Mouse (Mus musculus): Measurements from ENCODE around the gene Nucks1. TPM values are rescaled to one million over a fixed set of nuclear protein-coding genes. Genes with fewer than 3 reads are reported as not detected.

Gene Nucks1
- polyA plus RNA-seq, 1 experiment from 2014 or later = 52.3 TPM

Other genes starting within 250 kb of the Nucks1 start
- gene Rab7b, start 221.8 kb upstream of the Nucks1 start, polyA plus RNA-seq (2015; fragmentation: Nextera tagmentation; extraction: Ambion mirVana) = 0.36 and 1.8 TPM in 2 replicates
- gene Slc26a9, start 166.5 kb upstream of the Nucks1 start, polyA plus RNA-seq (2015; fragmentation: Nextera tagmentation; extraction: Ambion mirVana) = not detected in 2 replicates
- 0.14 and 0.29 TPM in 2 replicates for gene Pm20d1, start 113.2 kb upstream of the Nucks1 start, polyA plus RNA-seq (2015; fragmentation: Nextera tagmentation; extraction: Ambion mirVana)
- gene Slc41a1, start 83.0 kb upstream of the Nucks1 start, polyA plus RNA-seq (2015; fragmentation: Nextera tagmentation; extraction: Ambion mirVana) = 13.0 and 13.9 TPM in 2 replicates
- 10.5 and 11.4 TPM in 2 replicates for gene Rab29, start 43.3 kb upstream of the Nucks1 start, polyA plus RNA-seq (2015; fragmentation: Nextera tagmentation; extraction: Ambion mirVana)
- gene Slc45a3, start 52.4 kb downstream of the Nucks1 start, polyA plus RNA-seq (2015; fragmentation: Nextera tagmentation; extraction: Ambion mirVana) = 4.7 and 5.9 TPM in 2 replicates
- 13.1 and 14.2 TPM in 2 replicates for gene Elk4, start 97.1 kb downstream of the Nucks1 start, polyA plus RNA-seq (2015; fragmentation: Nextera tagmentation; extraction: Ambion mirVana)
- 7.5 and 8.0 TPM in 2 replicates for gene Mfsd4a, start 157.5 kb downstream of the Nucks1 start, polyA plus RNA-seq (2015; fragmentation: Nextera tagmentation; extraction: Ambion mirVana)
- 0.11 and 0.47 TPM in 2 replicates for gene Cdk18, start 229.2 kb downstream of the Nucks1 start, polyA plus RNA-seq (2015; fragmentation: Nextera tagmentation; extraction: Ambion mirVana)

Measured in neural tube, embryonic 13.5 days (tissue).